Mouse (Mus musculus) limb, embryonic 12.5 days (tissue): Measurements from ENCODE around the gene Cul7. TPM values are rescaled to one million over a fixed set of nuclear protein-coding genes. Genes with fewer than 3 reads are reported as not detected.
A peak's percentile ranks its signal among the peaks of the same experiment; 100 is the strongest.

Experiments used
- ATAC-seq: fragments of 200-750 bp; cut with Nextera tagmentation; 2 replicates; pipeline ENCODE4 v1.8.0; 2017; ENCODE audit warnings: low read depth, moderate TSS enrichment; ENCODE audit not compliant: insufficient number of reproducible peaks, insufficient read depth, low FRiP score, low TSS enrichment
- H3K27ac ChIP-seq: fragments of 300-500 bp; sonication (generic); 2 replicates; pipeline ENCODE4 v1.5.1; 2016; ENCODE audit warnings: mild to moderate bottlenecking, moderate library complexity
- H3K27me3 ChIP-seq: fragments of 300-500 bp; sonication (generic); 2 replicates; pipeline ENCODE4 v1.6.1; 2016; ENCODE audit warnings: mild to moderate bottlenecking, moderate library complexity
- H3K36me3 ChIP-seq: fragments of 300-500 bp; sonication (generic); 2 replicates; pipeline ENCODE4 v1.6.1; 2016; ENCODE audit warnings: mild to moderate bottlenecking, moderate library complexity
- H3K4me1 ChIP-seq: fragments of 300-500 bp; sonication (generic); replicated peaks from 2 replicates; pipeline ENCODE4 v1.6.1; 2016
- H3K4me2 ChIP-seq: fragments of 300-500 bp; sonication (generic); 2 replicates; pipeline ENCODE4 v1.6.1; 2016; ENCODE audit warnings: mild to moderate bottlenecking, moderate library complexity
- H3K4me3 ChIP-seq: fragments of 300-500 bp; sonication (generic); replicated peaks from 2 replicates; pipeline ENCODE4 v1.5.1; 2016; ENCODE audit warnings: mild to moderate bottlenecking
- H3K9ac ChIP-seq: fragments of 300-500 bp; sonication (generic); replicated peaks from 2 replicates; pipeline ENCODE4 v1.6.1; 2016; ENCODE audit warnings: mild to moderate bottlenecking, moderate library complexity
- H3K9me3 ChIP-seq: fragments of 300-500 bp; sonication (generic); 2 replicates; pipeline ENCODE4 v1.6.1; 2016; ENCODE audit warnings: mild to moderate bottlenecking, moderate library complexity
- WGBS: fragments of 180-500 bp; shearing (Covaris S2); methylation state at CpG from one replicate; pipeline ENCODE4 v1.1.7; 2016; 5-methylcytosine and 5-hydroxymethylcytosine counted together
- polyA plus RNA-seq: library from polyadenylated mRNA; unstranded; fragments of >200 nt; fragmentation: Nextera tagmentation; extraction: Ambion mirVana; gene quantifications from 2 replicates; pipeline ENCODE4 v1.2.1, GENCODE M21; 2016

Cul7 gene
- polyA plus RNA-seq, 1 experiment from 2014 or later = 56.1 TPM

- Histone ChIP-seq H3K4me1 (peaks cover 63% of the 10 kb centered on the region), H3K27me3 (no peaks in the 10 kb centered on the region), H3K9ac (peak within 1 kb of the TSS; percentile 99), H3K27ac (peak within 1 kb of the TSS; percentile 96), H3K9me3 (no peaks in the 10 kb centered on the region), H3K4me3 (peak within 1 kb of the TSS; percentile 98), H3K36me3 (peaks cover 26% of the 10 kb centered on the region), H3K4me2 (peak within 1 kb of the TSS; percentile 91)
- ATAC-seq = peak; percentile 50
- under 1% methylated on average over 83 of the region's 90 CpGs for WGBS
Observed at GRCm38 (mm10) chr17:46628791-46629684, 21.1 kb upstream of the Cul7 start, which contains the start of gene Ptk7. Gene Ptk7, minus strand, starts transcription at chr17:46629504.

GRCm38 (mm10) chr17:46629685-46630441, 20.3 kb upstream of the Cul7 start:
- Histone ChIP-seq H3K9ac (peak overlapping the region; percentile 47), H3K4me2 (peak overlapping the region; percentile 91), H3K4me1 (peaks cover 54% of the 10 kb centered on the region), H3K27me3 (no peaks in the 10 kb centered on the region), H3K36me3 (peaks cover 32% of the 10 kb centered on the region), H3K9me3 (no peaks in the 10 kb centered on the region), H3K4me3 (peak overlapping the region; percentile 98), H3K27ac (peak overlapping the region; percentile 96)
- WGBS = 4% methylated on average over 12 of the region's 12 CpGs
- peak; percentile 62 for ATAC-seq

GRCm38 (mm10) chr17:46636831-46637523, 13.2 kb upstream of the Cul7 start:
- Histone ChIP-seq H3K27ac (no peak overlapping the region), H3K36me3 (peaks cover 66% of the 10 kb centered on the region), H3K27me3 (no peaks in the 10 kb centered on the region), H3K4me2 (peak overlapping the region; percentile 54), H3K4me3 (peak overlapping the region; percentile 10; the same call in 1 of the 2 replicates), H3K4me1 (peaks cover 8% of the 10 kb centered on the region), H3K9ac (no peak overlapping the region; the same call in 1 of the 2 replicates), H3K9me3 (no peaks in the 10 kb centered on the region)
- WGBS = 15% methylated on average over 15 of the region's 15 CpGs
- ATAC-seq = peak; percentile 13; the same call in 1 of the 2 replicates

DNA sequence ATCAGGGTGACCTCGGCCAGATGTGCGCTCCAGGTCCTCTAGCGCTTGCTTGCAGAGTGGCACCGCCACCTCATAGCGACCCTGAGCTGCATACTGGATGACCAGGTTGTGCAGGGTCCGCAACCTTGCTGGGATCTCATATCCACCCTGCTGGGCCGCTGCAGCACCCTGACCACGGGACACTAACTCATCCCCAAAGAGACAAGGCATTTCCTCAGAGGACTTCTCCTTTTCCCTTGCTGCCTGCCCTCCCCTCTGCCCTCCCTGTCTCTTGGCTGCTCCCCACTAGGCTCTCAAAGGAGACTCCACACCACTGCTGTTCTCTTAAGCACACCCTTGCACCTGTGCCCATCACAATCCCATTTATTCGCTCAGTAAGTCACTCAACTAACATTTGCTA, 10.2 kb upstream of the Cul7 start:
- Histone ChIP-seq H3K9ac (no peak overlapping the region), H3K4me2 (no peak overlapping the region), H3K27me3 (no peaks in the 10 kb centered on the region), H3K4me3 (no peak overlapping the region), H3K9me3 (no peaks in the 10 kb centered on the region), H3K27ac (no peak overlapping the region), H3K36me3 (peaks cover 52% of the 10 kb centered on the region), H3K4me1 (peaks cover 17% of the 10 kb centered on the region)
- 81% methylated on average over 9 of the region's 9 CpGs for WGBS
- no peak for ATAC-seq

- peaks cover 23% of the 10 kb centered on the region for H3K4me1 ChIP-seq
- no peak overlapping the region; the same call in 1 of the 2 replicates for H3K9ac ChIP-seq
- H3K36me3 ChIP-seq = peaks cover 45% of the 10 kb centered on the region
- H3K9me3 ChIP-seq = no peaks in the 10 kb centered on the region
- 92% methylated on average over 17 of the region's 17 CpGs for WGBS
- no peak overlapping the region for H3K4me2 ChIP-seq
- ATAC-seq = no peak
- H3K27me3 ChIP-seq = no peaks in the 10 kb centered on the region
- H3K27ac ChIP-seq = no peak overlapping the region
- no peak overlapping the region for H3K4me3 ChIP-seq
Observed at GRCm38 (mm10) chr17:46642060-46642459, 8.1 kb upstream of the Cul7 start.

DNA sequence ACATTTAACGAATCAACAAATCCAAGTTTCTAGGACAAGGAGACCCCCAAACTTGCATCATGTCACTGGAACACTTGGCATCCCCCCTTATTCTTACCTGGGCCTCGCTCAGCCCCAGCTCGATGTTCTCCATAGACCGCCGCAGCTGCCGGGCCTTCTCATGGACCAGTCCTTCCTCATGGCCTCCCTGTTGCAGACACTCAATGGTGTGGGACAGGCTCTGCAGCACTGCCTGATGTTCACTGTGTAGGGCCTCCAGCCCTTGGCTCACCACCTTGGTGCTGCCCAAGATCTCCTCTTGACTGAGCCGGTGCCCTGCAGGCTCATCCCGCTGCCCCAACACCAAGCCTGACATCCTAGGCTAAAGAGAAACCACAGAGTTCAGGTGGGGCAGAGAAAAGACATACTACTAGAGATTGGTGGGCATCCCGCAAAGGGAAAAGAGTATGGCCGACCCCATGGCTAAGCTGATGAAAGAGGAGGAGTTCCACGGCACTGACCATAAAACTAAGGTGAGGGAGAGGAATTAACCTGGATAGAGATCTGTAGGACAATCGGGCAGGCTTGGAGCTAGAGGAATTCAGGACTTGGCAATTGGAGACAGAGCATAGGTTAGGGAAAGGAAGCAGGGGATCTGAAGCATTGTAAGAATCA, 5.9 kb upstream of the Cul7 start:
- ATAC-seq = no peak
- Histone ChIP-seq H3K4me2 (peak overlapping the region; percentile 88), H3K4me1 (peaks cover 23% of the 10 kb centered on the region), H3K9ac (0 out of 2 replicates have a peak overlapping the region, but pooled peaks have one; percentile 66), H3K27ac (no peak overlapping the region), H3K4me3 (peak overlapping the region; percentile 77), H3K9me3 (no peaks in the 10 kb centered on the region), H3K27me3 (no peaks in the 10 kb centered on the region), H3K36me3 (peaks cover 48% of the 10 kb centered on the region)
- 86% methylated on average over 12 of the region's 12 CpGs for WGBS

DNA sequence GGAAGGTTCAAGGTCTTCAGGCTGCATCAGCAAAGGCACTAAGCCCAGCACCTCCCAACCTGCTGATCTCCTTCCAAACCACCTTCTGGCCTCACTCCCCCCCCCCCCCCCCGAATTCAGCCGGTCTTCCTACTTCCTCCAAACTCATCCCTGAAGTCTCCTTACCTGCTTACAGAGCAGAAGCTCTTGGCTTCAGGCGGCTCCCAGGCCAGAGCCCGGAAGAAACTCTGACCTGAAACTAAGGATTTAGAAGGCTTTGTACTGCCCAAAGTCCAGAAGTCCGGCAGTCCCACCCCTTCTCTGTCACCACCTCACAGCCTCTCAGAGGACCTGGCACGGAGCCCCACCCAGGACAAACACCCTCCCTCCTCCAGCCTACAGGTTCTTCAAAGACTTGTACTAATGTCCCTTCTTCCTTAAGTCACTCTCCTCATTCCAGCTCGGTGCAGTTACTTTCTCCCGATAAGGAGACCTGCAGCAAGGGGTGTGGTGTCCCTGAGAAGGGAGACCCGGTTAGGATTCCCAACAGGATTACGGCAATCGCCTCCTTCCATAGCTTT, 5.1 kb upstream of the Cul7 start:
- peak overlapping the region; percentile 77 for H3K4me3 ChIP-seq

DNA sequence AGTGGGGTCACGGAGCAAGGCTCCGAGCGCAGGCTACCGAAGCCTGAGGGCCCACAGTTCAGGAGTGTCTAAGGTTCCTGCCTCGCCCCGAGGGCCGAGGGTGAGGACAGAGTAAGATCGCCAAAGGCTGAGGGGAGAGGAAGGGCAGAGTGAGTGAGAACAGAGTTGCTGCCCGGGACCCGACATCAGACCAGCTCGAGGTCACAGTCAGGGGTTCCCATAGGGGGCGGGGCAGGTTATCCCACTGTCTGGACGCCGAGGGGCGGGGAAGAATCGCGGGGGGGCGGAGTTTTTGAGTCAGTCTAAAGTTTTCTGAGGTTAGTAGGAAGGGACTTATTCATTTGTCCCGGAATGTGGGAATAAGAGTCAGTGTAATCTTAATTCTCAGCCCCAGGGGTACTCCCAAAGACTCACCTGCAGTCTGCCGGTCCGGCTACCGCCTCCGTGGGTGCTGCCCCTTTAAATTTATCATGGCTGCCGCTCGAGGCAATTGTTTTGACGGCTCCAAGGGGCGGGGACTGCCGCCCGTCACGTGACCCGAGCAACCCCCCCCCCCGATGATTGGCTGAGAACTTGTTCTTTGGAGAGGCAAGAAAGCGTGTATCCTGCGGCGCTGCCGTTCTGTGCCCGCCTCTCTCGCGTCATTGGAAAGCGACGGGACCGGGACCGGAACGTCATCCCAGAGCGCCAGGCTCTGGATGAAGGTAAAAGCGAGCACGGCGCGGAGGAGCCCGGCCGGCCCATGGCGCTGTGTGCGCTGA, 4.4 kb upstream of the Cul7 start, which contains the start of the genes Klc4 and Mrpl2:
TSS of gene Klc4 (minus strand) at position 462 of the 761 bp plus-strand sequence.
TSS of gene Mrpl2 (plus strand) at position 669 of the 761 bp plus-strand sequence.
- H3K27me3 ChIP-seq = no peaks in the 10 kb centered on the region
- no peaks in the 10 kb centered on the region for H3K9me3 ChIP-seq
- peak within 1 kb of the TSS; percentile 77 for H3K4me3 ChIP-seq
- peaks cover 29% of the 10 kb centered on the region for H3K4me1 ChIP-seq
- H3K4me2 ChIP-seq = peak within 1 kb of the TSS; percentile 90
- peak within 1 kb of the TSS; percentile 70 for H3K9ac ChIP-seq
- ATAC-seq = peak; percentile 58
- H3K27ac ChIP-seq = peak within 1 kb of the TSS; percentile 79
- peaks cover 34% of the 10 kb centered on the region for H3K36me3 ChIP-seq
- WGBS = under 1% methylated on average over 53 of the region's 53 CpGs

More for the DNA sequence above, 5.1 kb upstream of the Cul7 start:
- peaks cover 29% of the 10 kb centered on the region for H3K4me1 ChIP-seq
- peak overlapping the region; percentile 66 for H3K9ac ChIP-seq
- ATAC-seq = no peak
- H3K4me2 ChIP-seq = peak overlapping the region; percentile 88
- H3K27ac ChIP-seq = 0 out of 2 replicates have a peak overlapping the region, but pooled peaks have one; percentile 51
- H3K9me3 ChIP-seq = no peaks in the 10 kb centered on the region
- 14% methylated on average over 10 of the region's 11 CpGs for WGBS
- H3K36me3 ChIP-seq = peaks cover 41% of the 10 kb centered on the region
- H3K27me3 ChIP-seq = no peaks in the 10 kb centered on the region

GRCm38 (mm10) chr17:46646322-46646662, 3.8 kb upstream of the Cul7 start:
- Histone ChIP-seq H3K27me3 (no peaks in the 10 kb centered on the region), H3K4me1 (peaks cover 34% of the 10 kb centered on the region), H3K9me3 (no peaks in the 10 kb centered on the region), H3K9ac (peak overlapping the region; percentile 70), H3K4me3 (peak overlapping the region; percentile 77), H3K4me2 (peak overlapping the region; percentile 90), H3K27ac (peak overlapping the region; percentile 79), H3K36me3 (peaks cover 28% of the 10 kb centered on the region)
- under 1% methylated on average over 19 of the region's 19 CpGs for WGBS
- no peak for ATAC-seq
